Mouse (Mus musculus) CH12.LX (cell line): ENCODE measurements at regions not wholly inside any gene's neighbourhood (a gene's known extent, or its start where the extent isn't known, plus 50 kb on each side); places are given as distances from the start of the nearest gene placed in this dataset.

Experiments used
- CTCF ChIP-seq, 2 experiments: IDR thresholded peaks in 1 of 2; conservative IDR thresholded peaks in 1 of 2; 2 replicates each; pipeline ENCODE4 v1.5.1; 2011 to 2012; ENCODE audit warnings: low read depth in 2 of 2, low read length in 2 of 2, improper control_type of control experiment in 1 of 2, inconsistent platforms in 1 of 2, mild to moderate bottlenecking in 1 of 2, moderate library complexity in 1 of 2
- EP300 ChIP-seq: IDR thresholded peaks from 2 replicates; pipeline ENCODE4 v1.6.1; 2011; ENCODE audit warnings: low read length, improper control_type of control experiment
- HCFC1 ChIP-seq: IDR thresholded peaks from 2 replicates; pipeline ENCODE4 v1.6.1; 2012; ENCODE audit warnings: low read depth, mild to moderate bottlenecking, inconsistent platforms, low read length, improper control_type of control experiment
- NRF1 ChIP-seq: IDR thresholded peaks from 2 replicates; pipeline ENCODE4 v1.6.1; 2014; ENCODE audit warnings: low read depth, mild to moderate bottlenecking, inconsistent platforms, low read length, improper control_type of control experiment, moderate library complexity
- POLR2A ChIP-seq: IDR thresholded peaks from 2 replicates; pipeline ENCODE4 v1.6.1; 2011; ENCODE audit warnings: low read depth, mild to moderate bottlenecking, improper control_type of control experiment, low read length
- TCF12 ChIP-seq: IDR thresholded peaks from 2 replicates; pipeline ENCODE4 v1.6.1; 2014; ENCODE audit warnings: low read depth, mild to moderate bottlenecking, inconsistent platforms, low read length, improper control_type of control experiment
- USF1 ChIP-seq: IDR thresholded peaks from 2 replicates; pipeline ENCODE4 v1.6.1; 2014; ENCODE audit warnings: low read depth, mild to moderate bottlenecking, inconsistent platforms, low read length, improper control_type of control experiment
- ZC3H11A ChIP-seq: IDR thresholded peaks from 2 replicates; pipeline ENCODE4 v1.6.1; 2012; ENCODE audit warnings: low read depth, mild to moderate bottlenecking, inconsistent platforms, low read length, improper control_type of control experiment
- ZMIZ1 ChIP-seq: IDR thresholded peaks from 2 replicates; pipeline ENCODE4 v1.6.1; 2012; ENCODE audit warnings: low read depth, mild to moderate bottlenecking, inconsistent platforms, low read length, improper control_type of control experiment

- TF ChIP-seq EP300: no peak
- no peak for TF ChIP-seq NRF1
- TF ChIP-seq CTCF (conservative IDR thresholded peaks at IDR 0.05 in 1 of 2, IDR thresholded peaks at IDR 0.05 in 1 of 2; ENCODE audit: low read depth in 2 of 2, low read length in 2 of 2): 0 out of 4 replicates have a peak, but pooled peaks of 1 of the 2 experiments have one; percentile 8
- no peak for TF ChIP-seq ZC3H11A
- no peak for TF ChIP-seq TCF12
- no peak for TF ChIP-seq POLR2A
- TF ChIP-seq ZMIZ1: no peak
- TF ChIP-seq HCFC1: no peak
- no peak for TF ChIP-seq USF1
Measured at GRCm38 (mm10) chr13:59351461-59351860, 233.6 kb downstream of the Agtpbp1 start.
